Mouse (Mus musculus) T-helper 2 cell (primary cell): Measurements from ENCODE around the gene Cdhr3.
"Not testable (repeated sequence)": the region's sequence is repeated elsewhere in the genome, so short reads cannot be mapped to it uniquely, and the experiment has no call there.

Experiments
- in situ Hi-C: fragments of 300-600 bp; cut with MboI, MseI; formaldehyde crosslinking; loops from one replicate; pipeline ENCODE4 v1.15.1; 2025; ENCODE audit warnings: high pct_unique_total_duplicates

Cdhr3 gene

DNA sequence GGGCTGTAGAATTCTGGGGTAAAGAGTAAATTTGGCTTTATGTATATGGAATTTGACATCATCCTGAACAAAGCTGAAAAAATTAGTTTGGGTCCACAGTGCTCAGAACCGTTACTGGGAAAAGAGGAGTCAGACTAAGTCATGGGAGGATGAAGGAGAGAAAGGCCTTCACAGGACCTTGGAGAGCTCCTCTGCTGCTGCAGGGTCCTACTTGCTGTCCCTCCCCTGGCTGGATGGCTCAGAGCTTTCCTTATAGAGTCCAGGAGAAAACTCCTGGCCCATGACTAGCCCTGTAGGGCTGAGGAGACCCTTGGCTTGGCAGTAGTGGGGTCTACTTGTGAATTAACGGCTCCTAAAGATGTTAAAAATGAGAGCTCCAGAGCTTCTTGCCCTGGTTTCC, 8.0 kb downstream of the Cdhr3 start:
- in situ Hi-C loops: no loop called here

DNA sequence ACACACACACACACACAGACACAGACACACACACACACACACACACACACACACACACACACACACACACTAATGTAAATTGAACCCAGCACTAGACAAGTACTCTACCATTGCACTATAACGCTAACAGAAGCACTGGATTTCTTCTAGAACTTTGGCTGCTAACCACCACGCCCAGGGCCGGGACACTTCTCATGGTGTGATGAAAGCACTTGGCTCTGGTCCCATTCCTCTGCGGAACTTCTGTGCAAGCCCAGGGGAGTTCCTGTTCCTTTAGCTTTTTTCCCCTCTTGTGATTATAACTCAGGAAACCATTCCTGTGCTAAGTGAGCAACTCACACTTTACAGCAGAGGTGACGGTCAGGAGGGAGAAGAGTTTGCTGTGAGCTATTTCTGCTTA, 9.3 kb downstream of the Cdhr3 start:
- in situ Hi-C loops: no loop called here

DNA sequence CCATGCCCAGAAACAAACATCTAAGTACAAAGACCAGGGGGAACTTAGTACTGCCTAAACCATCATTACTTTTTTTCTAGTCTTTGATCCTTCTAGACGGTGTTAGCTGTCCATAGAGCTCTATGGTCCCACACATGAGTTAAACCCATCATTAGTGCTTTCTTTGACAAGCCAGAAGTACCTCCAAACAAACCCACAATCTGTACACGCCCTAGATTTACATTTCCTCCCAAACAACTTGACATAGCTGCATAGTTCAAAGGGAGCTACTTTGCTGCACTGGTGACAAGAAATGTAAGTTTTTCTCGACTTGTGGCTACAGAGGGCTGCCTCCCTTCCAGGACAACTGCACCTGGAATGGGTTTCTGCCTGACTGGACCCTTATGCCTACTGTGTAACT, 16.4 kb downstream of the Cdhr3 start:
- in situ Hi-C loops: no loop called here

DNA sequence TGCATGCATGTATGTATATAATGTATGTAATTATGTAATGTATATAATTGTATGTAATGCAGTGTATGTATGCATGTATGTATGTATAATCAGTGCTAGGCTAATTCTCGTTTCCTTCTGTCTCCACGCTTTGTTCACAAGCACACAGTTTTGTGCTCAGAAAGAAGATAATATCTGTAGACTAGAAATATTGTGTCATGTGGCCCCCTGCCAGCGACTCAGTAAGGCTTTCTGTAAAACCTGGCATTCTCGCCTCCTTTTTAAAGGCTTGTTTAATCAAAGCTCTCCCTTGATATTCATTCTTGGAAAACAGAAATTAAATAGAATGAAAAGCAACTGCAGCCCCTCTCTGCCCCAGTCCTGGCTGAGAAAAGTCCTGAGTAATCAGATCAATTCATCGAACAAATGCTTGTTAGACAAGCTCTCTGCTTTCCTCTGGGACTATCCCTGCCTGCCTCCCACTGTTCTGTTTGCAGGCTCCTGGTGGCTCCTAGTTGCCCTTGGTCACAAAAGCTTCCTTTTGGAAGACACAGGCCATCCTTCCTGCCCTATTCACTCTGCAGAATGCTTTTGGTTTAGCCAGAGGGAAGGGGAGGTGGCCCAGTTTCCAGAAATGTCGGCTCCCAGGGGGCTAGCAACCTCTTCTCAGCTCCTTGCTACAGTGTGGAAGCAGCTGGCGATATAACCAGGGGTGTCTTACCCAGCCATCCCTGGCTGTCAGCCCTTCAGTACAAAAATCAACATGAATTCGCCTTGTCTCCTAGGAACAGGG, 20.6 kb downstream of the Cdhr3 start:
- in situ Hi-C loops: no loop called here

DNA sequence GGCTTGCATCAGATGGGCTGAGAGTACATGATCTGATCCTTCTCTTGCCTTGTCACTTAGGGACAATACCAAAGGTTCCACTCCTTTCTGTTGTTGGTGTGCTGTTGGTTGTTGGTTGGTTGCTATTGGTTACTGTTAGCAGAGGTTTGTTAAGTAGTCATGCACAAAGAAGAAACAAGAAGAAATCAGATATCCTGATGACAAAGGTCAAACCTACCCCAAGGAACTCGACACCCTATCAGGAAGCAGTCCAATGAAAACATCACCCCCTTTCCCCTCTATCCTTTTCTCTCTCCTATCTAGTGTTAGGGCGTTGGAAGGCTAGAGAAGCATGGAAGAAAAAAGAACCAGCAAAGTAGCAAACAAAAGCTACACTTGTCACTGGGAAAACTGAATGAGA, 23.7 kb downstream of the Cdhr3 start:
- in situ Hi-C loops: no loop called here

DNA sequence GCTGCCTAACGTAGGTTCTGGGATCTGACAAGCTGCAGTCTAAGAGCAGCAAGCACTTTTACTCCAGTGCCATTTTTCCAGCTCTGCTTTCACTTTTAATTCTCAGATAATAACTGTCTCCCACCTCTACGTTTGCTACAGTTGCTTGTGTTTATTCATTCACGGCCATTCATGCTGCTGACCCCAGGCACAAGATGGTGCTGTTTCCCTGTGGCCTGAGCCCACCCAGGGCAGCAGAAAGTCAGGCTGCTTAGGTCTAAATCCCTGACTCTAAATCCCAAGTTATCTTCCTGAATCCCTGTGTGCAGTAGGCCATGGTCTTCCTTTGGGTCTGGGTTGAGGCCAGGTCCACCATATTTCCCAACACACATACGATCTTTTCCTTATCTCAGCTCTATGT, 26.3 kb downstream of the Cdhr3 start:
- in situ Hi-C loops: no loop called here

DNA sequence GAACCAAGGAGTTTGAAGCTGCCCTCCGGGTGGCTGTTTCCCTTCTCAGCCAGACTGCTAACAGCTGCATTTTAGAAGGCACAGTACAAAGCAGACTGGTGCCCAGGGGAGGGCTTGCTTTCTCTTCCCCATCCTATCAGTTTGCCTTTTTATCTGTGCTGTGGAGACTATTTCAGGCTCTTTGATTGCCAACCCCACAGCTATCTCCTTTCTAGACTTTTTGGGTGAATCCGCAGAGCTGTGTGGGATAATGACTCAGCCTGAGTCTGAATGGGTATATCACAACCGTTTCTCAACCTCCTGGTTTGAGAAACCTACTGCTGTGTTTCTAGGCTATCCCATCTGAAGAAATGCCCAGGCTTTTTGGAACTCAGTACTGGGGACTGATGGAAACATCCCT, 27.5 kb downstream of the Cdhr3 start:
- in situ Hi-C loops: no loop called here

DNA sequence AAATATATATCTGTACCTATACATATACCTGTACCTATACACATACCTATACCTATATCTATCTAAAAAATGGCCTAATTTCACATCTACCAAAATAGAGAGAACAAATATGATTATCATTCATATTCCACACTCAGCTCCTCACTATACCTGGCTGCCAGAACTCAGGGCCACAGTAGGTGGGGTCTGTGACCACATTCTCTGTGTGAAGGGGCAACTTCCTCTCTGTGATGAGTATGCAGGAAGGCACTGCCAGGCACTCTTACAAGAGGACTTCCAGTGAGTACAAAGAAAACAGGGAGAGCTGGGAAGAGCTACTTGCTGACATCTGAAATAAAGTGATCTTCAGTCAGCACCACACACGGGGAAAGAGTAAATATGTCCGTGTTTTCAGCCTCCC, 28.4 kb downstream of the Cdhr3 start:
- in situ Hi-C loops: no loop called here

DNA sequence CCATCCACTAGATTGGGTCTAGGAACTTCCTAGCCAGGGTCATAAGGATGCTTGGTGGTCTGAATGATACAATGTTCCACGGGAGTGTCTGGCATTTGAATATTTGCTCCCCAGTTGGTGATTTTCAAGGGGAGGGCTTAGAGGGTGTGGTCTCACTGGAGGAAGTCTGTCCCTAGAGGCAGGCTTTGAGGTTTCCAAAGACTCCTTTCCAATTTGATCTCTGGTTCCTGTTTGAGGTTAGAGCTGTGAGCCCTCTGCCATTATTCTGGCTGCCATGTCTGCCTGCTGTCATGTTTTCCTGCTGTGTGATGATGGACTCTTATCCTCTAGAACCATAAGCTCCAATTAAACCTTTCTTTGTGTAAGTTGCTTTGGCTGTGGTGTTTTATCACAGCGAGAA, 29.4 kb downstream of the Cdhr3 start:
- in situ Hi-C loops: no loop called here

DNA sequence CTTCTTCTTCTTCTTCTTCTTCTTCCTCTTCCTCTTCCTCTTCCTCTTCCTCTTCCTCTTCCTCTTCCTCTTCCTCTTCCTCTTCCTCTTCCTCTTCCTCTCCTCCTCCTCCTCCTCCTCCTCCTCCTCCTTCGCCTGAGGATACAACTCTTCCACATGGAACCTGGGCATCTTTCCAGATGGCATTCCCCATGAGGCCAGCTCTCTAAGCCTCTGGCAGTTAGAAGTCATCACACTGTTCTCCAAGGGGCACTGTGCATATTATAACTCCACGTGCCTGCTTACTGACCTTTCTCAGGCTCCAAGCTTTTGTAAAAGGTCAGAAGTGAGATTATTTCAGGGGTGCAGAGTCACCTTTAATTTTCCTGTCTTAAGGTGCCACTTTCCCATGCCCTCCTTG, 30.3 kb downstream of the Cdhr3 start:
- in situ Hi-C loops: not testable (repeated sequence)

DNA sequence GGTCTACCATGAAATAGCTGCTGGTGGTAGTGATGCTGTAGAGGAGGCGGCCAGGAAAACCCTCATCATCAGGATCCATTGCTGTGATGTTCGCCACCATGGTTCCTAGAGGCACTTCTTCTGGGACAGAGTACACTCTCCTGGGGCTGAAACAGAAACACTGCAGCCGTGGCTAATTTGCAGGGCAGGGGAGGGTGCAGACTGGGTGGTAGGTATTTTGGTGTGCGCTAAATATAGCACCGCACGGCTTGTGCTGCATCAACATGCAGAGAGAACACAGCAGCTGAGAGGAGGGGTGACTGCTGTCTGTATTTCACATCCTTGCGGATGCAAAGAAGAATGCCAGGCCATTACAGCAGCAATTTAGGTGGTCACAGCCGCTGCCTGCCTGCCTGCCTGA, 31.0 kb downstream of the Cdhr3 start:
- in situ Hi-C loops: no loop called here

DNA sequence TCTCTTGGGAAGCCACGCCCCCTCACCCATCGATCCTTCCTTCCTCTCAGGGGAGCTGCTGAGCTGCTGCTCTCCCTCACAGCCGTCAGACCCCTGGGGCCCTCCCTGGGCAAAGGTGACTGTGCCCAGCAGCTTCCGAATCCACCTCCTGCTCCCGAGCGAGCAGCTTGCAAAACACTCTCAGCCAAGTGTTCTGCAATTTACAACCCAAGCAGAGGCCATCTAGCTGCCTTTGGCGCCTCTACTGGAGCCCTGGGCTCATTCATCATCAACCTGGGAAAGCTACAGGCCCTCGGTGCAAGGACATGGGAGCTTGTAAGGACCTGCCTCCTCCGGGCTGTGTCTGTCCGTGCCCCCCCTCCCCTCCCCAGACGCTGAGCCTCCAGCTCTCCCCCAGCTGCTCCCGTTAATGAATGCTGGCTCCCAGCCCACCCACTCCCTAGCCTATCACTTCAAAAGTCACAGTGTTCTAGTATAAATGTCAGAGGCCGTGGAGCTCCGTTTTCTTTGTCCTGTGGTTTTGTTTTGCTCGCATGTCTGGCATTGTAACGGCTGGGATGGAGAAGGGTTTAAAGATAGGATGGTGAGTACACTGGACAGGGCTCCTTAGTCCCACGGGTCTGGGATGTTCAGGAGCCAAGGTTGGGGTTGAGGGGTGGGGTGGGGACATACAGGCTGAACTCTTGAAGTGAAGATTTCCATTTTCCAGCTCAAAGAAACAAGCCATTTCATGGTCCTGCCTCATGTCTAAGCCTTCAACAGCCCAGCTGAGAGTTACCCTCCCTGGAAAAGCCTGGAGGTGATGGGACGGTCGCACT, 35.2 kb downstream of the Cdhr3 start:
- in situ Hi-C loops: no loop called here

DNA sequence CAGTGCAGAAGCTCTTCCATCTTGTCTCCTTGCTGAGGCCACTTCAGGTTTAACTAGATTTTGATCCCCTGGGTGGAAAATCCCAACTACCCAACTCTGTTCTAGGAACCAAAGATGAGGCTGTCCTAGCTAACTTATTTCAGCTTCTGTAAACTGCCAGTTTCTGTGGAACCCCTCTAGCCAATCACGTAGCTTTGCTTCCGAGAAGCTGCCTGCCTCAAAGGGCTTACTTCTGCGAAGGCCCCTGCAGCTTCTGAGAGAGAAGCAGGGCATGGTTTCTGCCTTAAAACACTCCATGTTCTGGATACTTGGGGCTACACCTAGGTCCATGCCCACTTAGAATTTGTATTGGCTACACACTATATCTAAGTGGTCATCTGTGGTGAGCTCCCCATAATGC, 36.1 kb downstream of the Cdhr3 start:
- in situ Hi-C loops: no loop called here

DNA sequence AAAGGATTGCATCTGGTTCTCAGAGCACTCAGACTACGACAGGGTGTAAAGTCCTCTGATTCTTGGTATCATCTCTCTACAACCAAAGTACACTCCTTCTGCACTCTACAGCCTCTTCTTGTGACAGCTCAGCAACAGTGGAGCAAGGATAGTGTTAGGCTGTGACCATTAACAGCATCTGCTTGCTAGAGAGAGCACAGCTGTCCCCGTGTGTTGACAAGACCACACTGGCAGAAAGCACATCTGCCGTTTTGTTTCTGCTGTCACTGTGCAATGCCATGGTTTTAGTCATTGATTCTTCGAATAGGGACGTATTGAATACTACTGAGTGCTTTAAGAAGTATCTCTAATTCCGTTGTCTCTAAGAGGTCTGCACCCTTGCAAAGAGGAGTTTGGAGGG, 36.6 kb downstream of the Cdhr3 start:
- in situ Hi-C loops: no loop called here

DNA sequence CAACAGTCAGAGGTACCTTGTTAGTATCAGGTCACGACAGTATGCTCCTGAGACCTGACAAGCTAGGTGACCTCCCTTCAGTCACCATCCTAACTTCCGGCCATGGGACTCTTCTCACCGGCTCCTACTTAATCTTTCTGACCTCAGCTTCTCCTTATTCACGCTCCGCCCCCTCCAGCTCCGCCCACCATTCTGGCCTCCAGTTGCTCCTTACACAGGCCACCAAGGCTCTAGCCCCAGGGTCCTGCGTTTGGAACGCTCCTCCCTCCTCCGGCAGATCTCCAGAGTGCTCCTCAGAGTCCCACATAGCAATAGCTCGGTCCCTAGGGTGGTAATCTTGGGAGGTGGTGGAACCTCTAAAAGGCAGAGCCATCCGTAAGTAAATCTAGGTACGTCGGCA, 38.9 kb downstream of the Cdhr3 start:
- in situ Hi-C loops: no loop called here

DNA sequence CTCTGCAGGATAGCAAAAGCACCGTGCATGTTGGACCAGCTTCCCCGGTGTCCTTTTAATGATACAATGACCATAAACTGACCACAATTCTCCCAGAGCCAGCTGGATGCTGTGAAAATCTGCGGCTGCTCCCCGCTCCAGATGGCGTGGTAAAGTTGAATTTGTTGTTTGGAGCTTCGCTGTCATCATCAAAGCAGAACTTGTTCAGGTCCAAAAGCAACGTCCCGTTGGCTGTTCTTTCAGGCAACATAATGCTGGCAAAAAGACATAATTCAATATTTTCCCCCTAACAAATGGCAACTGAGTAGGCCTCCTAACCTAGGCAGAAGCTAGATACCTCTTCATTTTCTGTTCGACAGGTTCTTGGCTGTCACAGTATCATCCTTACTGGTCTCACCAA, 39.4 kb downstream of the Cdhr3 start:
- in situ Hi-C loops: no loop called here

DNA sequence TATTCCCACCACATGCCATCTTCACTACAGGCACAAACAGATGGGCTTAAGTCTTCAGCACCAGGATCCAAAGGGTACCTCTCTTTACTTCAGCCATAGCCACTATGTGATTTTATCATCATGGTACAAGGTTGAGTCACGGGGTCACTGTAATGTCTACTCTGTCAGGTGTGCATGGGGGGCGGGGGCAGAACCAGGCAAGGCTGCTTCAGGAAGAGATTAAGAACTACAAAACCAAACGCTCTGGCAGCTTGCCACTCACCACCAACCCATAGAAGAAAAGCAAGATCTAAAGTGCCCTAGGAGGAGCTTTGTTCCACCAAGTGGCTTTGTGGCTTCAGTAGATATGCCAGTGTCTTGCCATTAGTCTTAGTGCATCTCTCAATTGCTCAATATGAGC, 44.3 kb downstream of the Cdhr3 start:
- in situ Hi-C loops: loop anchor here (25.0 kb wide), 1 partner anchor 89 kb away; the partner anchor contains the start of gene Atxn7l1

DNA sequence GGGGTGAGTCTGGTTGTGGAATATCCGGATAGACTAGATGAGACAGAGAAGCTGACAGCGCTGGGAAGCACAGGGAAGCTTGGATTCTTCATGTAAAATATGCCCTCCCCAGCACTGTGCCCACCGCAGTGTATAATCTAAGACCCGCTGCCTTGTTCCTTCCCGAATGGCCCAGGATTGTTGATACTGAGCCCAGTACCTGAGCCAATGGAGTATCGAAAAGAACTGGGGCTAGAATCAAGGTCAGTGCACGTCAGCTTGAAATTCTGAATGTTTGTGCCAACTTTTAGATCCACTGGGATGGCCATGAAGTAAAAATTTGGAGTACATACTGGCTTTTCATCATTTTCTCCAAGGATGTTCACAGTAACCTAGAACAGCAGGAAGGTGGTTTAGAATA, 46.2 kb downstream of the Cdhr3 start:
- in situ Hi-C loops: loop anchor here (25.0 kb wide), 1 partner anchor 91 kb away; the partner anchor contains the start of gene Atxn7l1

DNA sequence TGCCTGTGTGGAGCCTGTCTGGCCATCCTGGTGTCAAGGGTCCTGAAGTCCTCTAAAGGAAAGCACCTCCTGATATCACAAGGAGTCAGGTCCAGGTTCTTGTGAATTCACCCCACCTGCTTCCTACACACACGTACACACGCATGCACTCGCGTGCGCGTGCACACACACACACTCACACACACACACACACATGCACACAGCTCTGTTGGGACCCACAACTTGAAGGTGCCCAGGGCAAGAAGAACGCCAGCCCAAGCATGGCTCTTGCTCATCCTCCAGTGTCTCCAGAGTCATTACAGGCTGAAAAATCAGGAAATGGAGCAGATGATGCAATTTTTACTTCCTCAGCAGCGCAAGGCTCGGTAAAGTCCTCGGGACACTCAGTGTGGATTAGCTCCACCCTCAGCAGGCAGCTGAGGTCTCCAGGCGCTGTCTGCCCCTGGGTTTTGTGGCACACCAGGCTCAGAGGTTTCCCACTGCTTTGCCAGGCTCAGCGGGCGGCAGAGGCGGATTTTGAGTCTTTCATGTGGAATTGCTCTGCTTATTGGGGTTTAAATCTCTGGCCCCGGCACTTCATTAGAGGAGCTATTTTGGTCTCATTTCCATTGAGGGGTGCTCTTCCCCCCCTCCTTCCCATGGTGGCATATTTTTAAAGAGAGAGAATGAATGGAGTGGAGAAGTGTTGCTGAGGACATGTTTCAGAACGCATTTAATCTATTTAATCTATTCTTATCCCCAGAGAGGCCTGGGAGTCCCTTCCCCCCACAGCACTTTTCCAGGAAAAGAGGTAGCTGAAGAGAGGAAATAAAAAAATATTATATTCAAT, 46.9 kb downstream of the Cdhr3 start:
- in situ Hi-C loops: loop anchor here (25.0 kb wide), 1 partner anchor 92 kb away; the partner anchor contains the start of gene Atxn7l1

DNA sequence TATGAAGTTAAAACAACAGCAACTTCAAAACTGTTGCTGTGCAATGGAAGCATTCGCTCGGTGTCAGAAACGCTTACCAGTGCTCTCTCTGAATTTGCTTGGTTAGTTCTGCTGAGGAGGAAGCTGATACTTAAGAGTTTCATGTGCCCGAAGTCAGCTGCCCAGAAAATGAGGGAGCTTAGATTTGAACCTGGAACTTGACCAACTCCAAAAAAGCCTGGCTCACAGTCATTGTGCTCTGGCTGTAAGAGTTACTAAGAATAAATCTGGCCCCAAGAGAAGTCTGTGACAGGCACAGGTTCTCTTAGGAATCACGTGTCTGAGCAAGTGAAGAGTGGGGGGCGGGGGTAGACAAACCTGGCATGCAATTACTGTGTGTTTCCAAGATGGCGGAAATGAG, 51.2 kb downstream of the Cdhr3 start:
- in situ Hi-C loops: loop anchor here (25.0 kb wide), 1 partner anchor 96 kb away; the partner anchor contains the start of gene Atxn7l1

DNA sequence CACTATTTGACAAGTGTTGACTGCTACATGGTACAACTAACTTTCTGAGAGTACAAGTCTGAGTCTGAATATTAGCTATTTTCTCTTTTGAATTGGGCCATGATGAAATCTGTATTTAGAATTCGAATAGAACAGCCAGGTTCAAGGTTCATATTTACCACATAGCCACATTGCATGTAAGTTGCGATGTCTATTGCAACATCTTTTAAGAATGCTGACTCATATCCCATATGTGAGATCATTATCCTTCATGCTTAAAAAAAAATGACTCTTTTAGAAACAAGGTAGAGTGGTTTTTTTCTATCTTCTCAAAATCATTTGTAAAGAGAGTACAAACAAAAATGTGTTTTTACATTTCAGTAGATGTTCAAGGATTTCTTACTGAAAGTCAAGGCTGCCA, 51.9 kb downstream of the Cdhr3 start:
- in situ Hi-C loops: loop anchor here (25.0 kb wide), 1 partner anchor 96 kb away; the partner anchor contains the start of gene Atxn7l1

DNA sequence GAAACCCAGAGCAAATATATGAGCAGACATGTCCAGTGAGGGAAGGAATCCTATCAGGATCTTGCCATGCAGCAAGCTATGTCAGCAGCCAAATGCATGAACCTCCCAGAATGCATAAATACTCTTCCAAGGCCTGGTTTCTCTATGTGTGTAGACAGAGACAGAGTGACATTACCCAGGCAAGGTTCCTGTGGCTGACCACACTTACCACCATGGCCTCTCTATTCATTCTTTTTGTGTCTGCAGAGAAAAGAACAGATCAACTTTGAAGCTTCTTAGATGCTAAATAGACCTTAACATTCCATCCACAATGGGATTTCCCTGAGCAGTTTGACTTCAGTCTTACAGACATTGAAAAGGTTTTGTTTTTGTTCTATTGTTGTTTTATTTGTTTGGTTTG, 54.0 kb downstream of the Cdhr3 start:
- in situ Hi-C loops: loop anchor here (25.0 kb wide), 1 partner anchor 99 kb away; the partner anchor contains the start of gene Atxn7l1
